Mouse (Mus musculus): ENCODE results near the gene Klk1b9.
A peak's percentile ranks its signal among the peaks of the same experiment; 100 is the strongest.
"Not testable (repeated sequence)": the region's sequence is repeated elsewhere in the genome, so short reads cannot be mapped to it uniquely, and the experiment has no call there.

The Klk1b9 gene

DNA sequence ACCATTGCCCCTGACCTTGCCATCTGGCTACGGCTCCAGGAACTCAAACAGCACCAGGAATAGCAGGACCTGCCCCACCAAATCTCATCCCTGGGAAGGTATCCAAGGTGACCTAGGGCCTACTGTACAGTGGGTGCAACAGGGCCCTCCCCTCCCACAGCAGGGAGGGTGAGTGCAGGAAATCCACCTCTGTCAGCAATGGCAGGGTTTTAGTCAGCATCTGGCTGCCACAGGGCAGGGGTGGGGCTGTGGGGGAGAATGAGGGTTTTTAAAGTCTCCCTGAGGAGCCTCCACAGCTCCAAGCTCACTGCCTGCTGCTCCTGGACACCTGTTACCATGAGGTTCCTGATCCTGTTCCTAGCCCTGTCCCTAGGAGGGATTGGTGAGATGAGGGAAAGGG lies at the start of gene Klk1b9:
Gene Klk1b9 (plus strand): TSS at position 301 of the 400 bp plus-strand sequence.
- H3K4me1 ChIP-seq (replicated peaks; ENCODE audit: low read depth, low read length); H3K36me3 ChIP-seq (ENCODE audit: insufficient read depth, low read length); H3K27me3 ChIP-seq (ENCODE audit: insufficient read depth, low read length); H3K4me3 ChIP-seq (replicated peaks; ENCODE audit: low read length): not testable (repeated sequence)
- peaks cover 13% of the 10 kb centered on the region for H3K9me3 ChIP-seq (ENCODE audit: low read length)

DNA sequence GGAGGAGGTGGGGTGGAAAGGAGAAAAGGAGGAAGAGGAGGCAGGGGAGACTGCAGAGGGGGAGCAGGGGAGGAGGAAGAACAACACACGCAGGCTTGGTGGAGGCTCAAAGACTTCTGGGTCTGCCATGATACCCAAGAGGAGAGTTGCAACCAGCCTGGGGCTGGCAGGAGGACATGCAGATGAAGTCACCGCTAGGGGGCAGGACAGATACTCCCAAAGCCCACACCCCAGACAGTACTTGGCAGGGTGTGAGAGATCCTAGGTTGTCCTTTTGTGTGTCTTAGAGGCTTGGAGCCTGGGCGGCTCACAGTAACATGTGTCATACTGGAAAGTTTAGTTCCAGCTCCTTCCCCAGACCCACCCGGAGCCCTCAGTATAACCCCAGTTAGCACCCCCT lies 47.3 kb upstream of the Klk1b9 start:
- 0 out of 2 replicates have a peak, but pooled peaks cover 3% of the 10 kb centered on the region for H3K9me3 ChIP-seq (ENCODE audit: low read length)
- H3K27me3 ChIP-seq (ENCODE audit: insufficient read depth, low read length): 0 out of 2 replicates have a peak, but pooled peaks cover 2% of the 10 kb centered on the region
- no peaks in the 10 kb centered on the region for H3K4me1 ChIP-seq (replicated peaks; ENCODE audit: low read depth, low read length)
- no peaks in the 10 kb centered on the region for H3K36me3 ChIP-seq (ENCODE audit: insufficient read depth, low read length)
- no peak overlapping the region for H3K4me3 ChIP-seq (replicated peaks; ENCODE audit: low read length)
- TF ChIP-seq CTCF (conservative IDR thresholded peaks at IDR 0.05; ENCODE audit: low read length) (peak; percentile 41), POU5F1 (IDR thresholded peaks at IDR 0.05; ENCODE audit: borderline replicate concordance, low read length) (no peak)

DNA sequence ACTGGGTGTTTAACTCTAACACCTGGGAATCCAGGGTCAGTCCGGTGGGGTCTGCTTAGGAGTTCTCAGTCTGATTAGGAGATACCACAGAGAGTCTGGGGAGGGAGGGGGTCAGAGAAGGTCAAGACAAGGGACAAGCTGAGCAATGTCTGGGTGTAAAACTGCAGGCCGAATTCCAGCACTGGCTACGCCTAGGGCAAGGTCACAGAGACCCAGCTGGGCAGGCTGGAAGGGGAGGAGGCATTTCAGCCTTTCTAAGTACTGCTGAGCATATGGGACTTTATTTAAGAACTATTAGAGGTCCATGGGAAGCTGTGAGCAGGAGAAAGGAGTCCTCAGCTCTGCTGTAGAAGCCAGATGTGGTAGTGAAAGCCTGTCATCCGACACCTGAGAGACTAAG lies 43.5 kb upstream of the Klk1b9 start:
- TF ChIP-seq POU5F1 (IDR thresholded peaks at IDR 0.05; ENCODE audit: borderline replicate concordance, low read length) (no peak), CTCF (conservative IDR thresholded peaks at IDR 0.05; ENCODE audit: low read length) (no peak), NANOG (IDR thresholded peaks at IDR 0.05; ENCODE audit: borderline replicate concordance, low read length) (no peak)
- no peaks in the 10 kb centered on the region for H3K4me1 ChIP-seq (replicated peaks; ENCODE audit: low read depth, low read length)
- no peak overlapping the region for H3K4me3 ChIP-seq (replicated peaks; ENCODE audit: low read length)
- H3K27me3 ChIP-seq (ENCODE audit: insufficient read depth, low read length): 0 out of 2 replicates have a peak, but pooled peaks cover 2% of the 10 kb centered on the region
- 0 out of 2 replicates have a peak, but pooled peaks cover 3% of the 10 kb centered on the region for H3K9me3 ChIP-seq (ENCODE audit: low read length)
- H3K36me3 ChIP-seq (ENCODE audit: insufficient read depth, low read length): no peaks in the 10 kb centered on the region

DNA sequence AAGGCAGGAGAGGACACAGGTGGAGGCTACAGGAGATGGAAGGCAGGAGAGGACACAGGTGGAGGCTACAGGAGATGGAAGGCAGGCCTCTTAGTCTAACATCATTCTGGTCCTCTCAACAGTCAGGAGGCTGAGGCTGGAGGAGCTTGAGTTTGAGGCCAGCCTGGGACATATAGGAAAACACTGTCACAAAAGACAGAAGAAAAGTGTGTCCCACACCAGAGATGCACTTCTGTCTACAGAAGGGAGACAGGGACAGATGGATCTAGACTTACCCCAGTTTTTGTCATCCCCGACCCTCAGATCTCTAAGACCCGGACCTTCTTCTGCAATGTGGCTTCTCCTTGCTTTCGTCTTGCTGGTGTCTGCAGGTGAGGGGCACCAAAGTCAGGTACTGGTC lies 42.4 kb upstream of the Klk1b9 start, which contains the start of gene Klk15:
Gene Klk15 (plus strand): TSS at position 301 of the 400 bp plus-strand sequence.
- Histone ChIP-seq H3K4me1 (replicated peaks; ENCODE audit: low read depth, low read length) (no peaks in the 10 kb centered on the region), H3K9me3 (ENCODE audit: low read length) (0 out of 2 replicates have a peak, but pooled peaks cover 3% of the 10 kb centered on the region), H3K4me3 (replicated peaks; ENCODE audit: low read length) (no peak within 1 kb of the TSS), H3K27me3 (ENCODE audit: insufficient read depth, low read length) (no peaks in the 10 kb centered on the region), H3K36me3 (ENCODE audit: insufficient read depth, low read length) (no peaks in the 10 kb centered on the region)
- TF ChIP-seq POU5F1 (IDR thresholded peaks at IDR 0.05; ENCODE audit: borderline replicate concordance, low read length): no peak
- TF ChIP-seq NANOG (IDR thresholded peaks at IDR 0.05; ENCODE audit: borderline replicate concordance, low read length): no peak
- TF ChIP-seq CTCF (conservative IDR thresholded peaks at IDR 0.05; ENCODE audit: low read length): no peak

DNA sequence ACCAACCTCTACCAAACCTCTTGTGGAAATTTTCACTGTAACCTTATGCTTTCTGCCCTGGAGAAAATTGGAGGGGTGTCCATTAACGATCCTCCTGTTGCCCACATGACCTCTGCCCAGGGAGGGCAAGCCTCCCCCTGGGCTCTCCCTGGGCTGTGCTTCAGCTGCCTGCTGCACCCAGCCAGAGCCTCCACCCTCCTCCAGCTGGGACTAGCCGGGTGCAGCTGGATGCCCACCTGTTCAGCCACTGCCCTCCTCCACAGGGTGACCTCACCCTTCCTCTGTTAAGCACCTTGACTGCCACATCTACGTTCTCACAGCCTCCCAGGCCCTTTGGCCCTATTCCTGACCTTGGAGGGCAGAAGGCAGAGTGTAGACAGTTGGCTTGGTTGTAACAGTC lies 41.1 kb upstream of the Klk1b9 start:
- H3K4me3 ChIP-seq (replicated peaks; ENCODE audit: low read length): no peak overlapping the region
- H3K4me1 ChIP-seq (replicated peaks; ENCODE audit: low read depth, low read length): no peaks in the 10 kb centered on the region
- TF ChIP-seq NANOG (IDR thresholded peaks at IDR 0.05; ENCODE audit: borderline replicate concordance, low read length) (no peak), POU5F1 (IDR thresholded peaks at IDR 0.05; ENCODE audit: borderline replicate concordance, low read length) (no peak), CTCF (conservative IDR thresholded peaks at IDR 0.05; ENCODE audit: low read length) (no peak)
- H3K27me3 ChIP-seq (ENCODE audit: insufficient read depth, low read length): 0 out of 2 replicates have a peak, but pooled peaks cover 3% of the 10 kb centered on the region
- no peaks in the 10 kb centered on the region for H3K36me3 ChIP-seq (ENCODE audit: insufficient read depth, low read length)
- peaks cover 12% of the 10 kb centered on the region for H3K9me3 ChIP-seq (ENCODE audit: low read length)

DNA sequence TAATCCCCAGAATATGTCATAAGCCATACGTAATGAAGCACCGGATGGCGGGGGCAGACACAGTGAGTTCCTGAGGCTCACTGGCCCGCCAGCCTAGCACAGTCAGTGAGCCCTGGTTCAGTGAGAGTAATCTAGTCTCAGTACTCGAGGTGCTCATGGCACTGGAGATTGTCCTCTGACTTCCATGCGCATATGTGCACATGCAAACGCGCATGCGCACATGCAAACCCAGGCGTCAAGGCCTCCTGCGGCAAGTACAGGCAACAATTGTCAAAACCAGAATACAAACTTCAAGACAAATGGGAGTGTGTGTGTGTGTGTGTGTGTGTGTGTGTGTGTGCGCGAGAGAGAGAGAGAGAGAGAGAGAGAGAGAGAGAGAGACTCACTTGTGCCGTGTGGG lies 39.3 kb upstream of the Klk1b9 start:
- Histone ChIP-seq H3K9me3 (ENCODE audit: low read length) (peaks cover 14% of the 10 kb centered on the region), H3K4me3 (replicated peaks; ENCODE audit: low read length) (no peak overlapping the region), H3K4me1 (replicated peaks; ENCODE audit: low read depth, low read length) (no peaks in the 10 kb centered on the region), H3K36me3 (ENCODE audit: insufficient read depth, low read length) (no peaks in the 10 kb centered on the region), H3K27me3 (ENCODE audit: insufficient read depth, low read length) (0 out of 2 replicates have a peak, but pooled peaks cover 3% of the 10 kb centered on the region)
- TF ChIP-seq NANOG (IDR thresholded peaks at IDR 0.05; ENCODE audit: borderline replicate concordance, low read length): no peak
- no peak for TF ChIP-seq POU5F1 (IDR thresholded peaks at IDR 0.05; ENCODE audit: borderline replicate concordance, low read length)
- no peak for TF ChIP-seq CTCF (conservative IDR thresholded peaks at IDR 0.05; ENCODE audit: low read length)

DNA sequence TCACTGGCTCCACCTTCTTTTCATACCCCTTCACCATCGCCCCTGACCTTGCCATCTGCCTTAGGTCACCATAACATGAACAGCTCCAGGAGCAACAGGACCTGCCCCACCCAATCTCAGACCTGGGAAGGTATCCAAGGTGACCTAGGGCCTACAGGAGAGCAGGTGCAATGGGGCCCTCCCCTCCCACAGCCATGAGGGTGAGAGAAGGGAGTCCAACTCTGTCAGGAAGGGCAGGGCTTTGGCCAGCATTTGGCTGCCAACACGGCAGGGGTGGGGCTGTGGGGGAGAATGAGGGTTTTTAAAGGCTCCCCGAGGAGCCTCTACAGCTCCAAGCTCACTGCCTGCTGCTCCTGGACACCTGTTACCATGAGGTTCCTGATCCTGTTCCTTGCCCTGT lies 33.6 kb upstream of the Klk1b9 start:
- H3K4me3 ChIP-seq (replicated peaks; ENCODE audit: low read length); H3K27me3 ChIP-seq (ENCODE audit: insufficient read depth, low read length); H3K36me3 ChIP-seq (ENCODE audit: insufficient read depth, low read length); H3K4me1 ChIP-seq (replicated peaks; ENCODE audit: low read depth, low read length): not testable (repeated sequence)
- H3K9me3 ChIP-seq (ENCODE audit: low read length): peaks cover 58% of the 10 kb centered on the region

DNA sequence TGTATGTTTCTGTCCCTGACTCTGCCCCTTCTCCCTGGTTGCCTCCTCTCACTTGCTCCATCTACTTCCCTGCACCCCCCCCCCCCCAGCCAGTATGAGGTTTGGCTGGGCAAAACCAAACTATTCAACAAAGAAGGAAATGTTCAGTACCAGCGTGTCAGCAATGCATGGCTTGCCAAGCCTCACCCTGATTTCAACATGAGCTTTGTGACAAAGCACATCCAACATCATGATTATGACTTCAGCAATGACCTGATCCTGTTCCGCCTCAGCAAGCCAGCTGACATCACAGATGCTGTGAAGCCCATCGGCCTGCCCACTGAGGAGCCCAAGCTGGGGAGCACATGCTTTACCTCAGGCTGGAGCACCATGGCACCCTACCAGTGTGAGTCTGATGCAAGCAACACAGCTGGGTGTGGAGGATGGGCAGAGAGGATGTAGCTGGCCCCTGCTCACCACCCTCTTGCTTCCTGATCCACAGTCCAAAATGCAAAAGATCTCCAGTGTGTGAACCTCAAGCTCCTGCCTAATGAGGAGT lies 31.1 kb upstream of the Klk1b9 start:
- Histone ChIP-seq H3K4me3 (replicated peaks; ENCODE audit: low read length) (no peak overlapping the region), H3K9me3 (ENCODE audit: low read length) (peaks cover 62% of the 10 kb centered on the region), H3K4me1 (replicated peaks; ENCODE audit: low read depth, low read length) (no peaks in the 10 kb centered on the region), H3K36me3 (ENCODE audit: insufficient read depth, low read length) (no peaks in the 10 kb centered on the region), H3K27me3 (ENCODE audit: insufficient read depth, low read length) (no peaks in the 10 kb centered on the region)
- TF ChIP-seq NANOG (IDR thresholded peaks at IDR 0.05; ENCODE audit: borderline replicate concordance, low read length) (no peak), CTCF (conservative IDR thresholded peaks at IDR 0.05; ENCODE audit: low read length) (no peak), POU5F1 (IDR thresholded peaks at IDR 0.05; ENCODE audit: borderline replicate concordance, low read length) (no peak)

DNA sequence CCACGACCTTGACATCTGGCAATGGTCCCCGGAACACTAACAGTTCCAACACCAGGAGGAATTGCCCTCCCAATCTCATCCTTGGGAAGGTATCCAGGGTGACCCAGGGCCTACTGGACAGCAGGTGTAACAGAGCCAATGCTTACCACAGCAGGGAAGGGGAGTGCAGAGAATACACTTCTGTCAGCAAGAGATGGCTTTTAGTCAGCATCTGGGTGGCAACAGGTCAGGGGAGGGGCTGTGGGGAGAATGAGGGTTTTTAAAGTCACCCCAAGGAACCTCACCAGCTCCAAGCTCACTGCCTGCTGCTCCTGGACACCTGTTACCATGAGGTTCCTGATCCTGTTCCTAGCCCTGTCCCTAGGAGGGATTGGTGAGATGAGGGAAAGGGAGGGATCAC lies 25.5 kb upstream of the Klk1b9 start, which contains the start of gene Klk1b8:
Gene Klk1b8 (plus strand): TSS at position 301 of the 400 bp plus-strand sequence.
- Histone ChIP-seq H3K27me3 (ENCODE audit: insufficient read depth, low read length) (no peaks in the 10 kb centered on the region), H3K36me3 (ENCODE audit: insufficient read depth, low read length) (no peaks in the 10 kb centered on the region), H3K4me1 (replicated peaks; ENCODE audit: low read depth, low read length) (no peaks in the 10 kb centered on the region), H3K4me3 (replicated peaks; ENCODE audit: low read length) (no peak within 1 kb of the TSS), H3K9me3 (ENCODE audit: low read length) (peaks cover 33% of the 10 kb centered on the region)
- TF ChIP-seq POU5F1 (IDR thresholded peaks at IDR 0.05; ENCODE audit: borderline replicate concordance, low read length) (no peak), NANOG (IDR thresholded peaks at IDR 0.05; ENCODE audit: borderline replicate concordance, low read length) (no peak), CTCF (conservative IDR thresholded peaks at IDR 0.05; ENCODE audit: low read length) (no peak)
